Mouse (Mus musculus): Measurements from ENCODE around the gene Zc3h7b.

DNA sequence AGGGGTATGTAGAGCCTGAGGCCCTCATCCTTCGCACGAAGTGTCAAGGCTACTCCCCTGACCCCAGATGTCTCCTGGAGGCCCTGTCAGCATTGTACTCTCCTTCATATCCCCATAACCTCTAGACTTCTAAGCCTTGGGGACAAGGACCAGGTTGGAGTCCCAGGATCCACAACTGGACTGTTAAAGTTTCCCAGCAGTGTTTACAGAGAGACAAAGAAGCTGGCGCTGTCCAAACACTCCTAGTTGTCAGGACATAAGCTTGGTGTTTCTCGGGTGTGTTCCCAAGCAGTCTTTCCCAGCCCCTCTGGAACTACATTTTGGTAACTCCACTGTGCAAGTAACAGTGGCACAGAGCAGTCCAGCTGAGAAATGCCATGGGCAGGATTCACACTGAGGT, 88.6 kb downstream of the Zc3h7b start:
- TF ChIP-seq CTCF (IDR thresholded peaks at IDR 0.05; ENCODE audit: borderline replicate concordance, insufficient read depth, low read depth, low read length) = no peak
- no peak for TF ChIP-seq POLR2A (IDR thresholded peaks at IDR 0.05; ENCODE audit: borderline replicate concordance, insufficient read depth, low read length)

All from cerebellum, adult 2 months (tissue).